Mouse (Mus musculus) ES-Bruce4 (cell line): ENCODE measurements around the gene Prss48. TPM values are rescaled to one million over a fixed set of nuclear protein-coding genes. Genes with fewer than 3 reads are reported as not detected.

Experiments
- H3K27ac ChIP-seq: 2 replicates; pipeline ENCODE4 v1.5.1; 2012; ENCODE audit warnings: low read length, inconsistent platforms; ENCODE audit not compliant: insufficient read depth
- H3K27me3 ChIP-seq: 2 replicates; pipeline ENCODE4 v1.6.1; 2012; ENCODE audit warnings: mild to moderate bottlenecking, low read length, inconsistent platforms; ENCODE audit not compliant: control insufficient read depth, poor library complexity, insufficient read depth, severe bottlenecking
- H3K36me3 ChIP-seq: 2 replicates; pipeline ENCODE4 v1.6.1; 2012; ENCODE audit warnings: inconsistent platforms, mild to moderate bottlenecking, low read length, moderate library complexity; ENCODE audit not compliant: control insufficient read depth, poor library complexity, insufficient read depth, severe bottlenecking
- H3K4me1 ChIP-seq: one replicate; pipeline ENCODE4 v1.8.1; 2011; ENCODE audit warnings: low read length; ENCODE audit not compliant: control insufficient read depth, insufficient read depth
- H3K4me3 ChIP-seq: 2 replicates; pipeline ENCODE4 v1.5.1; 2011; ENCODE audit warnings: low read depth, mild to moderate bottlenecking, low read length
- H3K9ac ChIP-seq: 2 replicates; pipeline ENCODE4 v1.6.1; 2012; ENCODE audit warnings: low read depth, mild to moderate bottlenecking, inconsistent platforms; ENCODE audit not compliant: poor library complexity, severe bottlenecking
- H3K9me3 ChIP-seq: replicated peaks from 2 replicates; pipeline ENCODE4 v1.6.1; 2012; ENCODE audit warnings: mild to moderate bottlenecking, low read length, inconsistent platforms; ENCODE audit not compliant: control insufficient read depth, poor library complexity, insufficient read depth, severe bottlenecking
- CTCF ChIP-seq: IDR thresholded peaks from one replicate; pipeline ENCODE4 v1.8.1; 2011; ENCODE audit warnings: low read depth, low read length
- EP300 ChIP-seq: IDR thresholded peaks from 2 replicates; pipeline ENCODE4 v1.6.1; 2011; ENCODE audit warnings: low read depth, low read length; ENCODE audit not compliant: insufficient read depth
- POLR2A ChIP-seq: IDR thresholded peaks from one replicate; pipeline ENCODE4 v1.8.1; 2011; ENCODE audit warnings: low read length; ENCODE audit not compliant: insufficient read depth
- polyA plus RNA-seq: library from polyadenylated mRNA; stranded (reverse); fragments of >200 nt; gene quantifications from 2 replicates; pipeline ENCODE4 v1.2.4, GENCODE M21; 2011; ENCODE audit warnings: low read depth; ENCODE audit not compliant: missing spikeins, insufficient read depth, insufficient read length

Prss48 gene
- not detected in 2 replicates for polyA plus RNA-seq

DNA sequence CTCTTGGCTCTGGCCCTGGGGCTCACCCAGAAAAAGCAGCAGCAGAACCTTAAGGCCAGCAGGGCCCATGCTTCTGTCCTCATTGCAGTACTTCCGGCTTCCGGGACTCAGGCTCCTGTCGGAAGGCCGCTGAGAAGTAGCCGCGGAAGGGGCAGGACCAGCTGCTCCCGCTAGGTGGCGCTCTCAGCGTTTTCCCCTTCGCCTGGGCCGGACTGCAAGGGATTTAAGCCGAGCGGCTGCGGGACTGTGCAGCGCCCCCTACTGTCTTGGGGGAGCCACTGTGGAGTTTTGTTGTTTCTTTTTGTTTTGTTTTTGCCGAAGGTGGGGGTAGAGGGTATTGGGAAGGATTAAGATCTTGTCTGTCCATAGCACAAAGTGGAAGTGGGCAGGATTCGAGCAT lies at the start of gene Prss48:
TSS of gene Prss48 (minus strand) at position 69 of the 400 bp plus-strand sequence.
- Histone ChIP-seq H3K4me3 (peak within 1 kb of the TSS; percentile 81), H3K9ac (no peak within 1 kb of the TSS), H3K9me3 (peaks cover 19% of the 10 kb centered on the region), H3K4me1 (no peaks in the 10 kb centered on the region), H3K27ac (peak within 1 kb of the TSS; percentile 62), H3K36me3 (no peaks in the 10 kb centered on the region), H3K27me3 (no peaks in the 10 kb centered on the region)
- TF ChIP-seq EP300 (no peak), CTCF (peak; percentile 94)

DNA sequence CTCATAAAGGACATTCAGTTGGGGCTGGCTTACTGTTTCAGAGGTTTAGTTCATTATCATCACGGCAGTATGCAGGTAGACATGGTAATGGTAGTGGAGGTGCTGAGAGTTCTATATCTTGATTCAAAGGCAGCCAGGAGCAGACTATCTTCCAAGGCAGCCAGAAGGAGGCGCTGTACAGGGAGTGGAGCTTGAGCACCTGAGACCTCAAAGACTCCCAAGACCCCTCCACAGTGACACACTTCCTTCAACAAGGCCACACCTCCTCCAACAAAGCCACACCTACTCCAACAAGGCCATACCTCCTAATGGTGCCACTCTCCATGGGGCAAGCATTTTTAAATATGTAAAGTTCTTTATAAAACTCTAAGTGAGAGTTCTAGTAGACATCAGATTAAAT lies 46.8 kb upstream of the Prss48 start:
- TF ChIP-seq CTCF (peak; percentile 27), POLR2A (no peak)
- Histone ChIP-seq H3K27me3 (no peaks in the 10 kb centered on the region), H3K27ac (no peak overlapping the region), H3K4me1 (no peaks in the 10 kb centered on the region), H3K4me3 (no peak overlapping the region), H3K36me3 (no peaks in the 10 kb centered on the region), H3K9me3 (peaks cover 4% of the 10 kb centered on the region; the same call in 1 of the 2 replicates), H3K9ac (no peak overlapping the region)

DNA sequence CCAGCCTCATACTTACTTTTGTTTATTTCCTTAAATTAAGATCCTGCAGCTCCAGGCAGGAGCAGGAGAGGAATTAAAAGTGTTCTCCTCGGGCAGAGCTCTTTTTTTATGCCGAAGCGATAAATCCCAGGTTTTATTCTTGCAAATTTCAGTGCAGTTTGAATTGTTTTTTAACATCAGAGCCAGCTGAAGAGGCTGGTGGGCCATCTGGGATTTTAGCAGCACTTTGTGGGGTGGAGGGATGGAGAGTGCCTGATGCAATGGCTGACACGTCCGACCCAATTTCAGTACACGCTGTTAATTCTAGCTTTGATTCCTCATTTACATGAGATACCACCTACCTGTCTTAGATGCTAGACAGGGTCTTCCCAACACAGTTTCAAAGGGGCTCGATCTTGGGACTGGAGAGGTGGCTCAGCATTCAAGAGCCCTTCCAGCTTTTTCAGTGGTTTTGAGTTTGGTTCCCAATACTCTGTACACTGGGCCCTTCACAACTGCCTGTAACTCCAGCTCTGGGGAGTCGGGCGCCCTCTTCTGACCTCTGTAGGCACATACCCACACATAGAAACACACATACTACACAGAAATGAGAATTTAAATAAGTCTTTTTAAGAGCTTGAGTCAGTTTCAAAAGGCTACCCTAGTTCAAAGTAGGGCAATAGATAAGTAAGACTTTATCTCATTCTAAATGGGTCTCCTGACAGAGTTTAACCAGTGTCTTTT lies 45.6 kb upstream of the Prss48 start:
- peaks cover 4% of the 10 kb centered on the region; the same call in 1 of the 2 replicates for H3K9me3 ChIP-seq

GRCm38 (mm10) chr3:86040286-86041201 lies 38.3 kb upstream of the Prss48 start:
- Histone ChIP-seq H3K9me3 (no peaks in the 10 kb centered on the region), H3K27ac (no peak overlapping the region), H3K36me3 (no peaks in the 10 kb centered on the region), H3K4me1 (no peaks in the 10 kb centered on the region), H3K9ac (no peak overlapping the region), H3K27me3 (no peaks in the 10 kb centered on the region), H3K4me3 (no peak overlapping the region)
- TF ChIP-seq EP300 (no peak), POLR2A (no peak), CTCF (no peak)

More for the DNA sequence above, 45.6 kb upstream of the Prss48 start:
- Histone ChIP-seq H3K36me3 (no peaks in the 10 kb centered on the region), H3K27me3 (no peaks in the 10 kb centered on the region), H3K4me1 (no peaks in the 10 kb centered on the region), H3K9ac (no peak overlapping the region), H3K4me3 (no peak overlapping the region), H3K27ac (no peak overlapping the region)
- TF ChIP-seq CTCF (peak; percentile 36), POLR2A (no peak), EP300 (no peak)

- no peak overlapping the region for H3K4me3 ChIP-seq
- no peak overlapping the region for H3K9ac ChIP-seq
These were observed 36.4 kb upstream of the Prss48 start for GRCm38 (mm10) chr3:86038648-86039047.

More at GRCm38 (mm10) chr3:86038648-86039047, 36.4 kb upstream of the Prss48 start:
- TF ChIP-seq POLR2A (no peak), EP300 (no peak)
- Histone ChIP-seq H3K9me3 (no peaks in the 10 kb centered on the region), H3K27ac (no peak overlapping the region), H3K4me1 (no peaks in the 10 kb centered on the region), H3K27me3 (no peaks in the 10 kb centered on the region), H3K36me3 (no peaks in the 10 kb centered on the region)
